Mouse (Mus musculus): ENCODE results near the gene Btg4.

DNA sequence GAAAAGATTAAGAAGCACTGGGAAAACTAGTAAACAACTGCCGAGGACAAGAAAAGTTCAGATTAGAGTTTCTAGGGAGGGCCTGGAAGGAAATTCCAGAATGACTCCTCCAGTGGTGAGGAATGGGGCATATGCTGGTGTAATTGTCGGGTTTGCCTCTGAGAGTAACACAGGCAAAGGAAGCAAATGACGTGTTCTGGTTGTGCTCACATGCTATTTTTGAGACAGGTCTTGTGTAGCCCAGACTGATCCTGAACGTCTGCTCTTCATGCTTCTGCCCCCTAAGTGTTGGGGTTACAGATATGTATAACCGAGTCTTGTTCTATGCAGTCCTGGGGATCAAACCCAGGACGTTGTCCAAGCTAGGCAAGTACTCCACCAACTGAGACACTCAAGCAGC is 29.1 kb upstream of the Btg4 start:
- TF ChIP-seq CTCF (IDR thresholded peaks at IDR 0.05; ENCODE audit: borderline replicate concordance, control insufficient read depth, extremely low read depth, insufficient read depth, low read length, poor library complexity) (no peak), POLR2A (IDR thresholded peaks at IDR 0.05; ENCODE audit: control insufficient read depth, extremely low read depth, insufficient read depth, low read length, poor library complexity) (no peak)

Data from thymus, adult 2 months (tissue).